Mouse (Mus musculus): Measurements from ENCODE around the gene Psmc5.
"Not testable (repeated sequence)": the region's sequence is repeated elsewhere in the genome, so short reads cannot be mapped to it uniquely, and the experiment has no call there.

The Psmc5 gene

DNA sequence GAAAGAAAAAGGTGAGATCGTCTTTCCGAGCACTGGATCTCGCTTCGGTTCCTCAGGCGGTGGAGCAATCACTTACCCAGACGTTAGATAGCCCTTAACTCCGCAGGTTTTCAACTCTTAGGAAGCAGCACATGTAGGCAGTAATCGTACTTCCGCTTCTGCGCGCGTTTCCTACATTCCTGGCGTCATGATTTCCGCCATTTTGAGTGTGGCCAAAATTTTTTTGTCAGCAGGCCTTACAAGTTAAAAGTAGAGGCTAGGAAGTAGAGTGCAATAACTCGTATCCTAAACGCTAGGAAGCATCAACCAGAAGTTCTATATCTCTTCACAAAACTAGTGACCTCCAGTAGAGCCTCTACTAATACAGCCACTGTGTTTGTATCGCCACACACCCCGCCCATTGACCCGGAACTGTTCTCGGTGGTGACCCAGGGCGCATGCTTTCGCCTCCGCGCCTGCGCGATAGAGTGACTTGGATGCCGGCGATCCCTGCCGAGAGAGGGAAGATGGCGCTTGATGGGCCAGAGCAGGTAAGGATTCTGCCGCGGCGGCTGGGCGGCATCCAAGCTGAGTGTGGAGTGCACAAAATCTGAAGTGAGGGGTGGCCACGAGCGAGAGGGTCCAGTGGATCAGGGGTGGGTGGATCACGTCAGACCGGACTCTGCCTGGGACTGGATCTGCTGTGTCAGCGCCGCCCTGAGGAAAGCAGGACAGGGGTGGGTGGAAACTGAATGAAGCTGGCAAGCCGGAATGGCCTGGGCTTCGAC lies at the start of gene Psmc5, which contains the start of gene Ftsj3:
Gene Psmc5, plus strand, starts transcription at position 470 of the 767 bp plus-strand sequence.
Gene Ftsj3, minus strand, starts transcription at position 395 of the 767 bp plus-strand sequence.
- peak; percentile 99 to 100 for DNase-seq

DNA sequence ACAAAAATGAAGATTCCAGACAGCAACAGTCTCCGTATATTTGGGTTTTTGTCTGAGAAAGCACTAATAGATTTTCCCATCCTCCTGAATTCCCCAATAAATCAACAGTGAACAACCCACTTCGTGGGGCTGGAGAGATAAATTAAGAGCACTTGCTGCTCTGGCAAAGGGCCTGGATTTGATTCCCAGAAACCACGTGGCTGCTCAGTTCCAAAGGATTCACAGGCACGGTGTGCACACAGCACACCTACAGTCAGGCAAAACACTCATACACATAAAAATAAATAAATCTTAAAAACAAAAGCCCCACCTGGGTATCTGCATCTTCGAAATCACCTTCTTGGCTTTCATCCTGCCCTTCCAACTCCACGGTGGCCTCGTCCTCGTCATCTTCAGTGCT lies 43.2 kb upstream of the Psmc5 start:
- DNase-seq = no peak

DNA sequence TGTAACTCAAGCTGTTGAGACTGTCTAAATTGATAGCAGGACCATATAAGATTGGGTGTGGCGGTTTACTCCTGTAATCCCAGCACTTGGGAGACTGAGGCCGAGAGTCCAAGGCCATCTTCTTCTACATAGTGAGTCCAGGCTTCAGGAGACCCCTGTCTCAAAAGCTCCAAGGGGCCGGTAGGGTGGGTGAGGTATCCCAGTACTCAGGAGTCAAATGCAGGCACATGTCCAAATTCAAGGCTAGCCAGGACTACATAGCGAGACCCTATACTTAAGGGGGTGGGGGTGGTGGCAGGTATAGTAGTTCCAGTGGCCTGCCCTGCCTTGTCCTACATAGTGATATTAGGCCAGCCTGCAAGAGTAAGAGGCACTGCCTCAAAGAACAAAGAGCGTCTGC lies 41.1 kb upstream of the Psmc5 start:
- DNase-seq = no peak

GRCm38 (mm10) chr11:106215450-106215859 lies 40.5 kb upstream of the Psmc5 start:
- DNase-seq = no peak

DNA sequence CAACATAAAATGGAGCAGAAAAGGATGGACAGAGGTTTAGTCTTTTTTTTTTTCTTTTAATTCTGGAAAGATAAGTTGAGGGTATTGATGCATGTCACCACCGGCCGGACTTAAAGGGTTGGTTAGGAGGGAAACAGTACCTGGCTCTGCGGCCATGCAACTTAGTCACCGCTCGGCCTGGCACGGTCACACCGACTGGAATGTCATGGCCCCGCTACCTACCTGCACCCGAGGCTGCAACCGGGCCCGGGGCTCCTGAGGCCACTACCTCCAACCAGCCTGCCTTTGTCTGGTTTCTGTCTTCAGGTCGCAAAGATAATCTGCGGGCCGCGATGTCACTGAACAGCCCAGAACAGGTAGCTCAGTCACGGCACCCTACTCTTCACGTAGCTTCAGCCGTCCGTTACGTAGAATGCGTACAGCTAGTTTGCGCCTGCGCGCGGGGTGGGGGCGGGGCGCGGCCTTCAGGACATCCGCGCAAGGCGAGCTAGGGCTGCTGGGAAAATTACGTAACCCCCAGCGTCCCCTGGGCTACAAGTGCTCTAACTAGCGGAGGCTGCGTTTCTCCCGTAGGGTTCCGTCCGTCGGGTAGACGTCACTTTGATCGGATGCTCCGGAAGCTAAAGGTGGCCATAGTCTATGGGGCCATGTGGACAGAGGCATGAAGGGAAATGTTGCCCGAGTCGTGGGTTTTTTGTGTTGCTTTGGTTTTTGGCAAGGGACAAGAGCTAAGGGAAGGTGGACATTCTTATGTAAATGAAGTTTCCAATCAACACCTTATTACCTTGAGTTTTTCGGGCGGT lies 39.8 kb upstream of the Psmc5 start, which contains the start of gene Ccdc47:
Gene Ccdc47, minus strand, starts transcription at position 418 of the 803 bp plus-strand sequence.
- peak; percentile 95 to 99 for DNase-seq

GRCm38 (mm10) chr11:106216730-106217490 lies 39.0 kb upstream of the Psmc5 start, which contains the start of gene Ddx42:
Gene Ddx42 (plus strand): TSS chr11:106216926.
- DNase-seq = peak; percentile 94 to 95

DNA sequence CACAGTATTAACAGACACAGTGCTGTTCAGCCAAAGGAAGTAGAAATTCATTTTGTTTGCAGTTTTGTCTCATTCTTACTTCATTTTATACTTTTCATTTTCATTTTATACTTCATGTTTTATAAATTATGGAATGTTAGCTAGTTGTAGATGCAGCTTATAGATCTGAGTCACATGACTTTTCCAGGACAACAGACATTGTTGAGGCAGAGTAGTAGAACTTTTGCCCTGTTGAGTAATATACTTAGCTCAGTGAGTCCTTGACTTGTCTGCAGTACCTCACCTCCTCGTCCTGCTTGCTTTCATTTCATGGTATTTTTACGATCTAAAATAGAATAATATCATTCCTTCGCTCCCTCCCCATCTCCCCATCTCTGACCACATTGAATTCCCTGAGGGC lies 35.4 kb upstream of the Psmc5 start:
- DNase-seq = no peak

- not testable (repeated sequence) for DNase-seq
These were observed 22.0 kb upstream of the Psmc5 start for GRCm38 (mm10) chr11:106233978-106234377.

DNA sequence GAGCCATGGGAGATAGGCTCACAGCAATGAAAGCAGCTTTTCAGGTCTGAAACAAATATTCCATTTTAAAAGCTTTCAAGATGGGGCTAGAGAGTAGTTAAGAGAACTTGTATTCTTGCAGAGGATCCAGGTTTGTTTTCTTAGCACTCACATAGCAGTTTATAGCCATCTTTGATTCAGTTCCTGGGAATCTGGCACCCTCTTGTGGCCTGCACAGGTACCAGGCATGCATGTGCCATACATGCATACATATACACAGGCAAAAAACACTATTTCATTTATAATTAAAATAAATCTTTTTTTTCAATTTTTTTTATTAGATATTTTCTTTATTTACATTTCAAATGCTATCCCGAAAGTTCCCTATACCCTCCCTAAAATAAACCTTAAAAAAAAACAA lies 9.1 kb upstream of the Psmc5 start:
- peak in 1 of 2 experiments; percentile 51 for DNase-seq

- DNase-seq = peak; percentile 58 to 68
These were observed 6.6 kb upstream of the Psmc5 start for GRCm38 (mm10) chr11:106249326-106249725.

GRCm38 (mm10) chr11:106254767-106255166 lies 1.2 kb upstream of the Psmc5 start:
- no peak for DNase-seq

GRCm38 (mm10) chr11:106255174-106255573 lies 780 bp upstream of the Psmc5 start:
- no peak for DNase-seq

- DNase-seq = peak; percentile 51 to 70
These were observed 821 bp downstream of the Psmc5 start for GRCm38 (mm10) chr11:106256775-106257174.

DNA sequence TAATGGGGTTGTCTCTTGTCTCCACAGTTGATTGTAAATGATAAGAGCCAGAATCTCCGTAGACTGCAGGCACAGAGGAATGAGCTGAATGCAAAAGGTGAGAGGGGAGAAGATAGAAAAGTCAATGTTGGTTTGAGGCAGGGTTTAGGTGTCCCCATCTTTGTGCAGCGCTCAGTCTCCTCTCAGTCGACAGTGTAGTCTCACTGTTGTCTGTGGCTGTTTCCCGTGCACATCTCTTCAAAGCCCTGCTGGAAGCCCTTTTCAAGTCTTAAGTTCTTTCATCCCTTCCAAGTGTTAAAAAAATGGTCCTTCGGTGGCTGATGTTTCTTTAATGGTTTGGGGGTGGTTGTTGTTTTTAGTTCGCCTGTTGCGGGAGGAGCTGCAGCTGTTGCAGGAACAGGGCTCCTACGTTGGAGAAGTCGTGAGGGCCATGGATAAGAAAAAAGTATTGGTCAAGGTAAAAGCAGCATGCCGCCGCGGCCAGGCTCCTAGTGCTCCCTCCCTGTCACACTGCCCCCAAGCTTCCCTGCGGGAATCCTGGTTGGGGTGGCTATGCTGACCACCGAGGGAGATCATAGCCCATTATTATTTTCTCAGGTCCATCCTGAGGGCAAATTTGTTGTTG lies 5.0 kb downstream of the Psmc5 start:
- no peak for DNase-seq

DNA sequence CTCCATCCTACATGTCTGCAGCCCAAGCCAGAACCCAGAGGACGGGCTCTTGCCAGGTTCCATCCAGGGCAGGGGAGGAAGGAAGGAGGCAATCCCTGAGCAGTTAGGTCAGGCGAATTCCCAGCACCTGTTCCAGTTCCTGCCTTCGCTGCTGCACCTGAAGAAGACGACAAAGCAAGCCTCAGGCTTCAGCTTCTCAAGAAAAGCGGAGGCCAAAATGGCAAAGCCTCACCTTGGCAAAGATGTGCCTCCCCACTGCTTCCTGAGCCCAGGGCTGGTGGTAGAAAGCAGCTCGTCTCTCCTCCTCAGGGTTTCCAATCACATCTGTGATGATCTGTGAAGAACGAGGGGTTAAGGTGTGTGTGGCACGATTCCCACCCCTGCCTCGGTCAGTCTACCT lies 8.0 kb downstream of the Psmc5 start:
- DNase-seq = no peak

- DNase-seq = no peak
These were observed 9.0 kb downstream of the Psmc5 start for GRCm38 (mm10) chr11:106264988-106265387.

DNA sequence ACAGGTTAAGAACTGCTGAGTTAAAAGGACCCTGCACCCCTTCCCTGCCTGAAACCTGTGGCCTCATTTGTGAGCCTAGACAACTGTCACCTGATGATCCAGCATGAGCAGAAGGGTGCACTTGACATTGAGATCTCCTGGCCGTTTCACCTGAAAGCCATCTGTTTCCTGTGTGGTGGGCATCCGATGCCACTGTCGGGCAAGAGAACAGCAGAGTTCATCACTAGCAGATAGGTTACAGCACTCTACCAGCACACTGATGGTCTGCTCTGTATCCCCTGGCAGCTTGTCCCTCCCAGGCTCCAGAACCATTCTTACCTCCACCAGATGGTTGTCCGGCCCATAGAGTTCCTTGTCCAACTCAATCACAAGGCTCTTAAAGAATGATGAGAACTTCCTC lies 9.6 kb downstream of the Psmc5 start:
- no peak for DNase-seq

- no peak for DNase-seq
These were observed 10.5 kb downstream of the Psmc5 start for GRCm38 (mm10) chr11:106266431-106266830.

- peak; percentile 73 to 80 for DNase-seq
These were observed 11.4 kb downstream of the Psmc5 start for GRCm38 (mm10) chr11:106267311-106267852.

GRCm38 (mm10) chr11:106267871-106268270 lies 11.9 kb downstream of the Psmc5 start:
- no peak for DNase-seq

- peak; percentile 78 to 87 for DNase-seq
These were observed 12.5 kb downstream of the Psmc5 start for GRCm38 (mm10) chr11:106268326-106269059.

Data from kidney, postnatal 36 days (tissue).